Mouse (Mus musculus) megakaryocyte-erythroid progenitor cell, adult 5 weeks (primary cell): ENCODE data around the gene Fmnl1. TPM values are rescaled to one million over a fixed set of nuclear protein-coding genes. Genes with fewer than 3 reads are reported as not detected.

Source experiments
- polyA plus RNA-seq: library from polyadenylated mRNA; stranded (reverse); fragments of >175 nt; gene quantifications from 2 replicates; pipeline ENCODE4 v1.2.3, GENCODE M21; 2012

The Fmnl1 gene
- polyA plus RNA-seq, result 146 and 177 TPM in 2 replicates

DNA sequence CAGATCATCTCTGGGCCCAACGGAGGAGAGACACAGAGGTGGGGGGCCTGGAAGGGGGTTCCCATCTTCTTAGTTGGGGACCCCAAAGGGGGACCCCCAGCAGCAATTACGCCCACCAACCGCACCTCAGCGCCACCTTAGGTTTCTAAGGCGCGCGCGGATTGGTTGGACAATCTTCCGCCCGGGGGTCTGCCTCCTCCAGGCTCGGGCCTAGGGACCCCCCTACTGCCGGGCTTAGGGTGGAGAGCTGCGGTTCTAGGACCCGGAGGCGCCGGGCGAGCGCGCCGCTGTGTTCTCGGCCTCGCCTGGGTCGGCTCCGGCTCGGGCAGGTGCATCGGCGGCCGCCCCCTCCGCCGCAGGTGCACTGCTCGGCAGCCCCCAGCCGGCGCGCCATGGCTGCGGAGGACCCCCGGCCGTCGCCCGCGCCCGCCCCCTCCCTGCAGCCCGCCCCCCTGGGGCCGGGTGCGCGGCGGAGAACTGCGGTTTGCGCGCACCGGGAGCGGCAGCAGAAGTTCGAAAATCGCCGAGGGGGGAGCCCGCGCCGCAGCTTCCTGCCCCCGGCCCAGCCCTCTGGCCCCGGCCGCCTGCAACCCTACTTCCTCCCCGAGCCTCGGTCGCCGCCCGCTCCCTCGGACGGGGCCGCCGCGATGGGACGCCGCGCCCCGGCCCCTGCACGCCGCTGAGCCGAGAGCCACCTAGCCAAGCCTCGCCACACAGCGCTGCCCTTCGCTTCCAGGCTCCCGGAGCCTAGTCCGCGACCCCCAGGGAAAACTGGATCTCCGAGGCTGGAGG lies at the start of gene Fmnl1:
TSS of gene Fmnl1 (plus strand) at position 614 of the 792 bp plus-strand sequence.

DNA sequence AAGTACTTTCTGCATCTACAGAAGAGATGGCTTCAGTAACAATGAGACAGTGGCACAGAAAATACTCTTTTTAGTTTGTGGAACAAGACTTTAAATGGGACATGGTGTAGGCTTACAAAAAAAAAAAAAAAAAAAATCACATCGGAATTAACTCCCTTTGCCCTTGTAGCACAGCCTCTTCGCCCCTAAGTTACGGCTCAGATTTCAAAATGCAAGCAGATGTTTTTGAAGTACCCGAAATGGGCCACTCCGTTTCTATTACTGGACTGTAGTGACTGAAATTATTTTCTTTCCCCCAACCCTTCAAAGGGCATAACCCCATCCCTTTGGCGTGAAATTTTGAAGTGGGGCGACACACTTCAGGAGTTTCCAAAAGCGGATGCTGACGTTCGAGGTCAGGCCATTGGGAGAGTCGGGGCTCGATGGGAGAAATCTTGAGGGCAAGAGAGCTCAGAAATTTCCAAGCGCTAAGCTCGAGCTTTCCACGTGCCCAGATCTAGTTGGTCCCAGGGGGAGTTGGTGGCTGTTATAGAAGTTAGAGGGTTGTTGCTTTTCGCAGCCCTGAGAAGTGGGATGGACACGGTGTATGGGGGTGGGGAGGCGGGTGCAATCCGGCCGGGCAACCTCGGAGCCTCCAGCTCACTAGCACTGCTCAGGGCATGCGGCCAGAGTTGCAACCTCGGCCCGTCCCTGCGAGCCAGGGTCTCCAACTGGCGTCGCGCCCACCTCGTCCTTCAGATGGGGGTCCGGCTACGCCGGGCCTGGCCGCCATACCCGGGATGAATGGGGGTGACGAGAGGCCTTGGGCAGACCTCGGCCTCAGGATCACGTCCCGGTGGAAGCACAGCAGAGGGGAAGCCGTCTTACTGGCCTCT lies 39.0 kb upstream of the Fmnl1 start, which contains the start of gene Hexim2:
TSS of gene Hexim2 (plus strand) at position 729 of the 875 bp plus-strand sequence.

DNA sequence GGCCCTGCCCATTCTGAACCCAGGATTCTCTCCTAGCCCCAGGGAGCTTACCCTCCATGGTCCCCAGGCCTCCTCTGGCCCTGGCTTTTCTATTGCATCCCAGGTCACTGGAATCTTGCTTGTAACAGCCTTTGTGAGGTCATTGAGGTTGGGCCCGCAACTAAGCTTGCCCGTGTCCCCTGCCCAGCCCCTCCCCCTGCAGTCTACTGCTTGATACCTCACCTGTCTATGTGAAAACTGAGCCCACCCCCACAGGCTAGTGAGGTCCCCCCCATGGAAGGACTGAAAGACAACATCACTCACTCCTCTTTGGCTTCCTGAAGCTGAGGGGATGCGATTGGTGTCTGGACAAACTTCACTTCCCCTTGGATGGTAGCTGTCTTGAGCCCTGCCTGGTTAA lies 37.6 kb downstream of the Fmnl1 start, which contains the start of gene 1700023F06Rik:
TSS of gene 1700023F06Rik (minus strand) at position 101 of the 400 bp plus-strand sequence.

DNA sequence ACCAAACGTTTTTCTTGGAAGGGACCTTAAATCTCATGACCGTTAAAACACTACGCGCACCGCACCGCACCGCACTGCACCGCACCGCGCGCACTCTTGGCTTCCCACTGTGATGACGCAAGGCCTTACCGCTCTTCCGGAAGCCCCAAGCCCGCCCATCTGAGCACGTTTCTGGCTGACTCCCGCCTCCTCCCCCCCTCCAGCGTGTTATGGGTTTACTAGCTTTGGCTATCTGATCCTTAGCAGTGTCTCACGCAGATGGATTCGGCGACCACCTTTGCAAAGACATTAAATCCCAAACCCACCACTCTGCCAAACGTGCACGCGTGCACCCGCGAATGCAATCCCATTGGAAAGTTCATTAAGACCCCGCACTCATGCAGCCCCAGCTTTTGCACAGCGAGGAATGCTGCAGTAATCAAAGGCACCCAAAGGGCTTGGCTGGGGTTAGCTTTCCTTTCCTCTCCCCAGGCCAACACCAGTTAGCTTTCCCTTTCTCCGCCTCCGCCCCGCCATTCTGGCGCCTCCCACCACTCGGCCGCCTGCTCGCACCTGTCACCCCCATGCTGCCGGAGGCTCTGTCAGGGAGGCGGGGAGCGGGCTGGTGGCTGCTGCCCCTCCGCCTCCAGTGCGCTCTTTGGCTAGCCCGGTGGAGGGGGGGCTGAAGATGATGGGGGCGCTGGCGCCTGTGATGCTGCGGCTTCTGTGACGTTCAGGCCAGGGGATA lies 47.0 kb downstream of the Fmnl1 start, which contains the start of gene Spata32:
TSS of gene Spata32 (minus strand) at position 643 of the 727 bp plus-strand sequence.

Other genes starting within 250 kb of the Fmnl1 start
- gene Kif18b, start 246.0 kb upstream of the Fmnl1 start, polyA plus RNA-seq, result 19.7 and 21.6 TPM in 2 replicates
- gene C1ql1, start 224.4 kb upstream of the Fmnl1 start, polyA plus RNA-seq, result 0.06 and 0.60 TPM in 2 replicates
- 8.9 and 14.0 TPM in 2 replicates for gene Nmt1, start 142.9 kb upstream of the Fmnl1 start, polyA plus RNA-seq
- gene Dcakd, start 142.8 kb upstream of the Fmnl1 start, polyA plus RNA-seq, result 91.4 and 99.8 TPM in 2 replicates
- gene Plcd3, start 69.4 kb upstream of the Fmnl1 start, polyA plus RNA-seq, result 0.39 and 1.1 TPM in 2 replicates
- gene Acbd4, start 69.4 kb upstream of the Fmnl1 start, polyA plus RNA-seq, result 12.1 TPM in 2 replicates
- gene Hexim1, start 54.9 kb upstream of the Fmnl1 start, polyA plus RNA-seq, result 41.2 and 64.6 TPM in 2 replicates
- gene Hexim2, start 38.7 kb upstream of the Fmnl1 start, polyA plus RNA-seq, result 8.2 and 8.4 TPM in 2 replicates
- gene 1700023F06Rik, start 37.5 kb downstream of the Fmnl1 start, polyA plus RNA-seq, result not detected in 2 replicates
- not detected in 2 replicates for gene Spata32, start 47.3 kb downstream of the Fmnl1 start, polyA plus RNA-seq
- 8.7 and 10.8 TPM in 2 replicates for gene Map3k14, start 96.4 kb downstream of the Fmnl1 start, polyA plus RNA-seq
- gene Arhgap27, start 192.6 kb downstream of the Fmnl1 start, polyA plus RNA-seq, result 49.1 and 63.3 TPM in 2 replicates
- 10.4 and 10.9 TPM in 2 replicates for gene Plekhm1, start 241.6 kb downstream of the Fmnl1 start, polyA plus RNA-seq